Mouse (Mus musculus): Measurements from ENCODE around the gene Sik2.

Sik2 gene

DNA sequence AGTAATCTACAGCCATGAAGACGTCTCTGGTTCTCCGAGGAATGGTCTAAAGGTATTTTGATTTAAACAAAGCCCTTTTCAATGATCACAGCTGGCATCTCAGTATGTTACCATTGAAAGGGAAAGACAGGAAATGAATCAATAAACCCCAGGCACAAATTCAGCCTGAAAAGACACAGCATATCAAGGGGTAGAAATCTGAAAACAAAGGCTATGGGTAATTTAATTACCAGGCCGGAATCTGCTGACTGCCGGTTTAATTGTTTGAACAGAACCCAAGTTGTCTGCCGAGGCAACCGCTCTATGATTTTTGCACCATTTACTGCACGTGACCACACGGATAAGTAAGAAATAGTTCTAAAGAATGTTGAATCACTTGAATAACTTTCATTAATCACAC lies 22.8 kb downstream of the Sik2 start:
- DNase-seq (ENCODE audit: extremely low read depth, low read depth), result no peak

DNA sequence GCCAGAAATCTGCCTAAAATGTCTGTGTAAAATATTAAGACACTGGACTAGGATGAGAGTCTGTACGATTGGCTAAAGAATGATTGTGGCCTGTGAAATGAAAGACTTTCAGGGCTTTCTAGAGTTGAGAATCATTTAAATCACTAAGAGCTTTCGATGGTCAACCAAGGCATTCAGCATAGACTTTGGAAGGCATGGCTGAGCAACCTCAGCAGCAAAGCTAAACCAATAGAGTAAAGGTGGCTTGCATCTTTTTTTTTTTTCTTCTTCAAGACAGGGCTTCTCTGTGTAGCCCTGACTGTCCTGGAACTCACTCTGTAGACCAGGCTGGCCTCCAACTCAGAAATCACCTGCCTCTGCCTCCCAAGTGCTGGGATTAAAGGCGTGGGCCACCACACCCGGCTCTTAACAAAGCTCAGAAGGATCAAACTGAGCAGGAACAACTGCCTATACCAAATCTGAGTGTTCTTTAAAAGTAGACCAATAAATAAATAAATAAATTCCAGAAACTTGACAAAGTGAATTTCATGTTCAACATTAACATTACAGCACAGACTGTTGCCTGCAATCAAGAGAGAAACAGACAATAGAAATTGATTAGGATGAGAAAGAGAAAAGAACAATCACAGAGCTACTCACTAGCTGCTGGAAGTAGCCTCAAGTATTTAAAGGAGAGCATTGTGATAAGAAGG lies 27.2 kb downstream of the Sik2 start:
- DNase-seq (ENCODE audit: extremely low read depth, low read depth), result no peak

- no peak for DNase-seq (ENCODE audit: extremely low read depth, low read depth)
Observed at GRCm38 (mm10) chr9:50974631-50975030, 34.2 kb downstream of the Sik2 start.

- DNase-seq (ENCODE audit: extremely low read depth, low read depth), result peak; percentile 36
Observed at GRCm38 (mm10) chr9:50970413-50970812, 38.5 kb downstream of the Sik2 start.

GRCm38 (mm10) chr9:50969266-50969665 lies 39.6 kb downstream of the Sik2 start:
- no peak for DNase-seq (ENCODE audit: extremely low read depth, low read depth)

DNA sequence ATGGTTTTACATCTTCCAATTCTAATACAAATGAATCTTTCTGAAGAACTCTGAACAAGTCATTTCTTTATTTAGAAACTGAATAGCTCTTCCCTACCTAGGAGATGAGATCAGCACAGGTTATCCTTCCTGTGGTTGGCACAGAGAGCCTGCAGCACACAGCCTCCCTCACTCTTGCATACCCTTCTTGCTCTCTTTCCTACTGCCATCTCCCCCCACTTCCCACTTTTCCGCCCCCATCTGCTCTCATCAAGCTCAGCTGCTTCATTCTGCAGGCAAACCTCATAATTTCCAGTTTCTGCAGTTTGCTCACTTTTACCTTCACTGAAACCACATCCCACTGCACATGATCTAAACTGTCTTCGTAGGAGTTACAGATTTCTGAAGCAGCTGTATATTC lies 42.6 kb downstream of the Sik2 start:
- no peak for DNase-seq (ENCODE audit: extremely low read depth, low read depth)

DNA sequence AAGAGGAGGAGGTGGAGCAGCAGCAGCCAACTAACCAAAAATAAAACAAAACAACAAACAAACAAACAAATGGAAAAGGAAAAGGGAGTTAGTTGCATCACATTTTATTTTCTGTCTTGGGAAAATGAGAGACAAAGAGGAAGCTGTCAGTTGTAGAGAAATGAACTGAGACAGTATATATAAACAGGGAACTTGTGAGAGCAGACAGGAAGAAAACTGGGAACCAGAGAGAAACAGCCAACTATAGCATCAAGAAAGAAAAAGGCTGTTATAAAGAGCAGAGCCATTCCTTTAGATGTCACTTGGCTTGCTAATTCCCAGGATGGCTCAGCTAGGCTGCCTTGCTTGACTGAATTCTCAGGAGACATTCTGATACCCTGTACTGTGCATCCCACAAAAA lies 43.5 kb downstream of the Sik2 start:
- DNase-seq (ENCODE audit: extremely low read depth, low read depth), result no peak

DNA sequence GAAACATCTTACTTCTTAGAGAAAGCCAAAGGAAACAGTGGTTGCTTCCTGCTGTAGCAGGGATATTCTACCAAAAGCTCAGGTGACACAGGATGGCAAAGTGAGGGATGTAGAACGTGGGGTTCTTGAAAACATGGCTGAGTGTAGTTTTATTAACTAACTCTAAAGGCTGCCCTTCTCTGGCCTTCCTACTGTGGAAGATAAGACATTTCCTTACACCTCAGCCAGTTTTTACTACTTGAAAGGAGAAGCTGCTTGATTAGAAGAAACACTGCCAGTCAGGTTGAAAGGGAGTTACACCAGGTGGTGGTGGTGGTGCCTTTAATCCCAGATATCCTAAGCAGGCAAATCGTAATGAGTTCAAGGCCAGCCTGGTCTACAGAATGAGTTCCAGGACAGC lies 44.0 kb downstream of the Sik2 start:
- no peak for DNase-seq (ENCODE audit: extremely low read depth, low read depth)

DNA sequence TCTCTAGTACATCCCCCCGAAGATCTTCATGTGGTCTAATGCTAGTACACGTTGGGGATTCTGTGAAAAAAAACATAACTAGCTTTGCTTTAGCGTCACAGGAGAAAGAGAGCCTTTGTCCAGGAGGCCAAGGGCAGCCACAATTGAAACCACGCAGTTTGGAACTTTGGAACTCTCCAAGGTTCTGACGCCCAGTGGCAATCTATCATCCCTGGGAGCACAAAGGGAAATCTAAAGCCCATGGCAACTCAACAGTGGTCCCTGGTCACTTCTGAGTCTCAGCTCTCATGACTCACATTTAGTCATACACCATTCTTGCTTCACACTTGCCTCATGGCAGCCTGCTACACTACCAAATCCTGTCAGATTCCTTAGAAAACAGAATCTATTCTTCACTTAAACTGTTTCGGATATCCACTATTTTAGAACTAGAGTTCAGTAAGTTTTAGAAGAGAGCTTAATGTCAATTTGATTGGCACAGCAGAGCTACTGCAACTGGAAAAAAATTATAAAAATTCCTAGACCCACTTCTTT lies 50.9 kb downstream of the Sik2 start:
- DNase-seq (ENCODE audit: extremely low read depth, low read depth), result no peak

DNA sequence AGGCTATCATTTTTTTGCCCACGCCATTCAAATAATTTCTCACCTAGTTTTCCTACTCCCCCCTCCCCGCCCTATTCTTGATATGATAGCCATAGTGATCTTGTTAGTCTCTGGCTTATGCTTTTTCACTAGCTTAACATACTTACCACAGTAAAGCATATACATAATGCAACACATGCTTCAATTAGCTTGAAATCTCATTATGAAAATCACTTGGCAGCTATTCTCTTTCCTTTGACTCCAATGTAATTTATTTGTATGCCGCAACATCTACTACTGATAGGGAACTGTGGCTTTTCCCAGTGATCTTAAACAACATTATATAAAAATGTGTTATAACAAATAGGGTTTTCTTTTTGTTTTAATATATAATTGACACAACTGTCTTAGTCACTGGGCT lies 53.7 kb downstream of the Sik2 start:
- no peak for DNase-seq (ENCODE audit: extremely low read depth, low read depth)

- DNase-seq (ENCODE audit: extremely low read depth, low read depth), result no peak
Observed at GRCm38 (mm10) chr9:50948097-50948823, 60.6 kb downstream of the Sik2 start.

- DNase-seq (ENCODE audit: extremely low read depth, low read depth), result peak; percentile 69
Observed at GRCm38 (mm10) chr9:50946338-50946737, 62.5 kb downstream of the Sik2 start.

- DNase-seq (ENCODE audit: extremely low read depth, low read depth), result peak; percentile 68
Observed at GRCm38 (mm10) chr9:50944826-50945225, 64.0 kb downstream of the Sik2 start.

DNA sequence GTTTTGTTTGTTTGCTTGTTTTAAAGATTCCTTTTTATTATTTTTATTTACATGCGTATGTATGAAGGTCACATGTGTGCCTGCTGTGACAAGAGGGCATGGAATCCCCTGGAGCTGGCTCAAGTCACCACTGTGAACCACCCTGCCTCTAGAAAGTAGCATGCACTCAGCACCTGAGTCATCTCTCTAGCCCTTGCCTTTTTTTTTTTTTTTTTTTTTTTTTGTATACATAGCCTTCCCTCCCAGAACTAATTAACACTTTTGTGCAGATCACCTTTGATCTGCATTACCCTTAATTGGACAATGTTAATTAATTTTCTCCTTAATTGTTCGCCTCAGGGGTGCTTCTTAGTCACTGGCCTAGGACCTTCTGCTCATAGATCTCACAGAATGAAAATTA lies 66.2 kb downstream of the Sik2 start:
- DNase-seq (ENCODE audit: extremely low read depth, low read depth), result no peak

DNA sequence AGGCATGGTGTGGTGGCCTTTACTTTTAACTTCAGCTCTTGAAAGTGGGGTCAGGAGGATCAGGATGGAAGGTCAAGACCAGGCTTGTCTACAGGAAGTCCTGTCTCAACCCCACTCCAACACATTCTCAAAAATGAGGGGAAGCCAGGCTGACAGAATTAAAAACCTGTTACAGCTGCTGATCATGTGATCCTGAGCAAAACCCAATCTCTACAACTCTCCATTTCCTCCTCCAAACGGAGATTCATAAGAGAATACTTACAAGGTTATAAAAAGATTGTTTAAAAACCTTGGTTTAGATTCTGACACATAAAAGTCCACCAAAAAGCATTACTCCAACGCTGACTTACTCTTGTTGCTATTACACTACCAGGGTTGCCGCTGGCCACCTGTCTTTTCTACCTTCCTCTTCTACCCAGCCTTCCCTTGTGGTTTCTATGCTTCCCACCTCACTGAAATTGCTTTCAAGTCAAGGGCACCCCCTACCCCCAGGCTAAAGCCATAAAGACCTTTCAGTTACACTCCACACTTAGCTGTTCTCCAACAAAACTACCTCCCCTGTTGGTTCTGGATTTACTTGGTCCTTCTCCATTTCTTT lies 67.0 kb downstream of the Sik2 start:
- no peak for DNase-seq (ENCODE audit: extremely low read depth, low read depth)

DNA sequence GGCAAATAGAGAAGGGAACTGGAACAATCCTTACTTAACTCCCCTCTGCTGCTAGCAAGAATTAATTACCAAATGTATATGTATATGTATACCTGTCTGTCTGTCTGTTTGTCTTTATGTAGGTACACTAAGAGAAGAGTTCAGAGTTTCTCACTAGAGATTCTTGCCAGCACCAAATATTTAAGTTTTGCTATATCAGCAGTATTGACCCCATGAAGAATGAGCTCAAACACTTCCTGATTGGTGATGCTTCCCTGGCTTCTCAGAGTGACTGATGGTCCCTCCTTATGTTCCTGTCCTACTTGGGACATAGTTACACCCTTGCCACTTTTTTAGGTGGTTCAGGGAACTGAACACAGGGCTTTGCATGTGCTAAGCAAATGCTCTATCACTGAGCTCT lies 78.9 kb downstream of the Sik2 start:
- DNase-seq (ENCODE audit: extremely low read depth, low read depth), result no peak

DNA sequence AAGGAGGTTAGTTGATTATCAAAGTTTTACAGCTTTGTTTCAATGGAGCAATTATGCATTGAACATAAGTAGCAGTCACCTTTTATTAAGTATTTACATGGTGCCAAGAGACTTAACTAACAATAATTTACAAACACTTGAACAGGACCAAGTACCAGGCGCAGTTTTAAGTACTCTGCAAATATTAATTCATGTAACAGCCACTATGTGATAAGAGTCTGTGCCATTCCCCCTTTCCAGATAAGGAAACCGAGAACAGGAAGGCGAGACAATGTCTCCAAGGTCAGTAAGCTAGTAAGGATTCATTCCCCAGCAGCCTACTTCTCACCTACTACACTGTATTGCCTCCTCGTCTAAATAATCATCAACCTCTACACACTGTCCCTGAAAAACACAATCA lies 83.1 kb downstream of the Sik2 start:
- no peak for DNase-seq (ENCODE audit: extremely low read depth, low read depth)

DNA sequence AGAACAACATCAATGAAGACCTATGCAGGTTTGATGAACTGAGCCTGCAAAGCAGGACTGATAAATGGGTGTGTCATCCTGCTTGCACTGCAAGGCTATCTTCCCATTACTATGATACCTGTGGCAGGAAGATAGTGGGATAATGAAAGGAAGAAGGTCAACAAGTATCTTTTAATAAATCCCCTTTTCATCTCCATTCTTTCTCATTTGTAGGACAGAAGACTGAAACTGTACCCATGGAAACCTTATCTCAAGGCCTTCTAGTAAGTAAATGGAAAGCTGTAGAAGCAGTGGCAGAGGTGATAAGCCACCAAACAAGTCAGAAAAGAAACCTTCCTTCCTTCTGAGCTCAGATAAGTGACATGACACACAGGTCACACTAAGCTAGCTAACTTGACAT lies 84.4 kb downstream of the Sik2 start:
- DNase-seq (ENCODE audit: extremely low read depth, low read depth), result peak; percentile 83

DNA sequence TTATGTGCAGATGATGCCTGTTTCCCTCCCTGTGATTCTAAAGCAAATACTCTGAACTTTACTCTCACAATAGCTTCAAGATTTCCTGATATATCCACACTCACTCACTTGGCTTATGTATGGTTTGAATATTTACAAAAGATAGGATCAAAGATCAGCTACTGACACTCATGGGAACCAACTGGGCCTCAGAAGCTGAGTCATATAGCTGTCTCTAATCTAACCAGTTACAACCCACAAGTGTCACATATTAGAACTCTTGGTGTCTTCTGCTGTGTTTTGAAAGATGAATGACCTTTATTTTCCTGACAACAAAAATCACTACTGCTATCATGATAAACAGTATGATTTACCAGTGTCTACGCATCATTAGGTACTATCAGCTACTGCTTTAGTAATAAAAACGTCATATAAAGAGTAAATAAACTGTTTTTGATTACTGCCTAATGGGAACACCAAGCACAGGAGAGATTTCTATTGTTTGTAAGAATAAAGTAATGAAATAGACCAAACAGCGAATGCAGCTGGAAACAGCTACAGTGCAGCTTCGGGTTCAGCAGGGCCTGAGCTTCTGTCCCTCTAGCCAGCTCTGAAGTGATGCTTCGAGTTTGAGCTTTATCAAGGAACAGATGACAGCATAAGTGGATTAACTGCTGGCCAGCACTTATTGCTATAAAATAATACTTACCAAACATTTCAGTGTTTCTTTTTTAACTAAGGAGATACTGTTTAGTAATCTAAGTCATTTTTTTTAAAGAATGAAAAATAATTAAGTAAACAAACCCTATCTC lies 86.3 kb downstream of the Sik2 start:
- DNase-seq (ENCODE audit: extremely low read depth, low read depth), result no peak

- no peak for DNase-seq (ENCODE audit: extremely low read depth, low read depth)
Observed at GRCm38 (mm10) chr9:50920933-50921895, 87.7 kb downstream of the Sik2 start.

DNA sequence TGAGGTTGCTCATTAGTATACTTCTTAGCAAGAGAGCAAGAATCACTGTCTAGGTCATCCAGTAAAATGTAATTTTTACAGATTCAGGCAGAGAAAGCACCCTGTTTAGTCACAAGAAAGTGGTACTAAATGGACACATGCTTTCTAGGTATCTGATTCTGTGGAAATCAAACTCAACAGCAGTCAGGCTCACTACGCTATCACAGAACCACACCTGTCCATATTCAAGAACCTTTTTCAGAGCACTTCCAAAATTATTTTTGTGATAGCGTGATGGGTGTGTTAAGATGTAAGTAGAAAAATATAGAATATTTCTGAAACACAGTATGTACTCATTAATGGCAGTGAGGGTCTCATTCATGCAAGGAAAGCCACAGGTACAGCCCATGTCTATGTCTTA lies 89.3 kb downstream of the Sik2 start:
- DNase-seq (ENCODE audit: extremely low read depth, low read depth), result no peak

All from MEL-GATA-1-ER (cell line).